Mouse (Mus musculus) adrenal gland, adult 18-20 months (tissue): ENCODE measurements around the gene Tbc1d4. TPM values are rescaled to one million over a fixed set of nuclear protein-coding genes. Genes with fewer than 3 reads are reported as not detected.
A peak's percentile ranks its signal among the peaks of the same experiment; 100 is the strongest.

Source experiments
- DNase-seq, 2 experiments: peaks; one replicate each; pipeline ENCODE4 v3.0.0; 2021 to 2022; ENCODE audit warnings: low spot score in 2 of 2
- total RNA-seq, 2 experiments: library from RNA; stranded (reverse); gene quantifications; 1 replicate in 1 of 2; 2 replicates in 1 of 2; pipeline ENCODE4 v1.2.3; 2021

Tbc1d4 gene
- total RNA-seq, 2 experiments from 2014 or later = 32.8 to 52.2 TPM

GRCm38 (mm10) chr14:101503168-101503961, 105.6 kb downstream of the Tbc1d4 start:
- no peak for DNase-seq

- DNase-seq = no peak
These were observed 107.1 kb downstream of the Tbc1d4 start for GRCm38 (mm10) chr14:101501868-101502267.

- DNase-seq = no peak
These were observed 107.5 kb downstream of the Tbc1d4 start for GRCm38 (mm10) chr14:101501452-101501851.

- DNase-seq = no peak
These were observed 108.2 kb downstream of the Tbc1d4 start for GRCm38 (mm10) chr14:101500826-101501225.

GRCm38 (mm10) chr14:101499838-101500237, 109.2 kb downstream of the Tbc1d4 start:
- no peak for DNase-seq

GRCm38 (mm10) chr14:101488264-101488810, 120.7 kb downstream of the Tbc1d4 start:
- DNase-seq = no peak

GRCm38 (mm10) chr14:101486550-101486949, 122.4 kb downstream of the Tbc1d4 start:
- no peak for DNase-seq

GRCm38 (mm10) chr14:101483230-101483629, 125.8 kb downstream of the Tbc1d4 start:
- DNase-seq = peak in 1 of 2 experiments; percentile 41

- peak; percentile 49 to 52 for DNase-seq
These were observed 126.7 kb downstream of the Tbc1d4 start for GRCm38 (mm10) chr14:101482270-101482669.

- no peak for DNase-seq
These were observed 127.8 kb downstream of the Tbc1d4 start for GRCm38 (mm10) chr14:101481165-101481564.

- no peak for DNase-seq
These were observed 128.4 kb downstream of the Tbc1d4 start for GRCm38 (mm10) chr14:101480541-101480940.

- DNase-seq = no peak
These were observed 131.2 kb downstream of the Tbc1d4 start for GRCm38 (mm10) chr14:101477827-101478220.

- peak; percentile 35 to 53 for DNase-seq
These were observed 131.7 kb downstream of the Tbc1d4 start for GRCm38 (mm10) chr14:101477081-101477826.

- DNase-seq = no peak
These were observed 139.4 kb downstream of the Tbc1d4 start for GRCm38 (mm10) chr14:101469475-101470093.

- no peak for DNase-seq
These were observed 140.8 kb downstream of the Tbc1d4 start for GRCm38 (mm10) chr14:101468143-101468542.

- no peak for DNase-seq
These were observed 141.5 kb downstream of the Tbc1d4 start for GRCm38 (mm10) chr14:101467532-101467931.

- DNase-seq = no peak
These were observed 142.5 kb downstream of the Tbc1d4 start for GRCm38 (mm10) chr14:101466521-101466920.

- no peak for DNase-seq
These were observed 143.1 kb downstream of the Tbc1d4 start for GRCm38 (mm10) chr14:101465893-101466292.

GRCm38 (mm10) chr14:101460768-101461167, 148.2 kb downstream of the Tbc1d4 start:
- peak; percentile 53 to 65 for DNase-seq

GRCm38 (mm10) chr14:101452915-101453314, 156.1 kb downstream of the Tbc1d4 start:
- no peak for DNase-seq

GRCm38 (mm10) chr14:101447857-101448256, 161.1 kb downstream of the Tbc1d4 start:
- DNase-seq = no peak
